Mouse (Mus musculus) naive thymus-derived CD4-positive, alpha-beta T cell, adult 5 months (primary cell): ENCODE results near the gene Pcp4. TPM values are rescaled to one million over a fixed set of nuclear protein-coding genes. Genes with fewer than 3 reads are reported as not detected.

Source experiments
- polyA plus RNA-seq: library from polyadenylated mRNA; unstranded; fragments of 100-300 nt; shearing (Covaris generic); gene quantifications from one replicate; pipeline ENCODE4 v1.2.1, GENCODE M21; 2017

The Pcp4 gene
- not detected for polyA plus RNA-seq

DNA sequence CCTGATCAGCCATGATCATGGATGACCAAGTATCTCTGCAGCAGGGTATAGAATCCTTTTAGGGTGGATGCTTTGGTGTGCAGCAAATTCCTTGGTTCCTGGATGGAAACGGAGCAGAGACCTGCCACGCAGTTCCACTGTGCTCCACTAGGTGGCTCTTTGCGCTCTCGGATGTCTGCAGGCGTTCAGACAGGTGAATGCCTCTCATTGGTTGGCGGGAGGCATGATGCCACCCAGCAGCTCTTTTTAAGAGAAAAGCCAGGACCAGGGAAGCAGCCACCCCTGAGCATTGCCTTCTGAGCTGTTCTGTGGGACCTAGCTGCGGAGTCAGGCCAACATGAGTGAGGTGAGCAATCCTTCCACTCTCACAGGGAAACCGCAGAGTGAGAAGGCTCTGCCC, at the start of gene Pcp4:
Pcp4 (plus strand) TSS at position 162 of the 400 bp plus-strand sequence.

DNA sequence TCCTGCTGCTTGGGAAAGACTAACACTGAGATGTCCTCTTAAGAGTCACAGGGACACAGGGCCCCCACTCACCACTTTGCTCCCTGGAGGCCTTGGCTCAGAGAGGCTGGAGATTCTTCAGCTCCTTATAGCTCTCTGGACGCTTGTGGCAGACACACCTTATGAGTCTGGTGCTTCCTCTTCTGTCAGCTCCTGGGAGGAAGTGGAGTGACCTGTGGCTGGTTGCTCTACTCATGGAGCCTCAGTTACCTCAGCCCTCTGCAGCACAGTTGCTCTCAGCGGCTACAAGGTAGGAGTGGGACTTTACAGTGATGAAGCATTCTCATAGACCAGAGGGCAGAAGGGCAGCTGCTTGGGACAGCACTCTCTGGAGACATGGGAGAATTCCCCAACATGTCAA, 23.9 kb upstream of the Pcp4 start, which contains the start of gene Itgb2l:
Itgb2l (minus strand) TSS at position 152 of the 400 bp plus-strand sequence.

Other genes with a start within 250 kb of the Pcp4 start
- not detected for gene B3galt5, start 231.8 kb upstream of the Pcp4 start, polyA plus RNA-seq
- not detected for gene Itgb2l, start 24.0 kb upstream of the Pcp4 start, polyA plus RNA-seq